In genomic region chr11:116078221-116078620, GRCm38 (mm10) we compare ENCODE assay signal across 8 mouse cellular contexts. TPM values are rescaled to one million over a fixed set of nuclear protein-coding genes. Genes with fewer than 3 reads are reported as not detected.
DNase-seq lines count a peak whose midpoint lies in the region; ATAC-seq and TF ChIP-seq lines count a peak whose summit lies in the region.

No protein-coding gene starts in this region.

- 0 out of 2 replicates have a peak, but pooled peaks cover 3% of the 10 kb centered on the region for H3K4me1 ChIP-seq in hindbrain, postnatal 0 days (ENCODE audit: insufficient read depth, low read length)
- peaks cover 3% of the 10 kb centered on the region; the same call in 1 of the 2 replicates for H3K4me1 ChIP-seq in lung, adult 2 months (ENCODE audit: control insufficient read depth, insufficient read depth, low read length)
- peaks cover 20% of the 10 kb centered on the region for H3K4me1 ChIP-seq in neural tube, embryonic 12.5 days

- no peak for TF ChIP-seq CTCF in hindbrain, postnatal 0 days (IDR thresholded peaks at IDR 0.05; ENCODE audit: low read depth)
- no peak for TF ChIP-seq CTCF in lung, adult 2 months (IDR thresholded peaks at IDR 0.05; ENCODE audit: insufficient read depth, low read length)

- H3K9ac ChIP-seq in hindbrain, postnatal 0 days (replicated peaks; ENCODE audit: low read length): no peak overlapping the region
- H3K9ac ChIP-seq in neural tube, embryonic 12.5 days: peak overlapping the region; percentile 57; the same call in 1 of the 2 replicates

- 11% methylated on average over 16 of the region's 16 CpGs for WGBS in hindbrain, postnatal 0 days
- WGBS in lung, adult 2 months: 13% methylated on average over 16 of the region's 16 CpGs
- WGBS in neural tube, embryonic 12.5 days: 6% methylated on average over 16 of the region's 16 CpGs

- peak overlapping the region; percentile 6; the same call in 1 of the 2 replicates for H3K4me3 ChIP-seq in hindbrain, postnatal 0 days (ENCODE audit: low read length)
- peak overlapping the region; percentile 49 for H3K4me3 ChIP-seq in lung, adult 2 months (replicated peaks; ENCODE audit: extremely low read depth, low read depth, low read length)
- H3K4me3 ChIP-seq in neural tube, embryonic 12.5 days: peak overlapping the region; percentile 26; the same call in 1 of the 2 replicates

- H3K36me3 ChIP-seq in hindbrain, postnatal 0 days (ENCODE audit: insufficient read depth, low read length): peaks cover 33% of the 10 kb centered on the region
- peaks cover 43% of the 10 kb centered on the region for H3K36me3 ChIP-seq in neural tube, embryonic 12.5 days

- H3K27ac ChIP-seq in hindbrain, postnatal 0 days: peak overlapping the region; percentile 22; the same call in 1 of the 2 replicates
- peak overlapping the region; percentile 50; the same call in 1 of the 2 replicates for H3K27ac ChIP-seq in neural tube, embryonic 12.5 days

- DNase-seq in CD4-positive helper T cell, adult 2 months (ENCODE audit: low read depth, low spot score): peak; percentile 89
- DNase-seq in ES-CJ7 (ENCODE audit: low read depth, low spot score): peak; percentile 60
- peak; percentile 38 for DNase-seq in hindbrain, postnatal 0 days (ENCODE audit: low spot score)
- peak; percentile 61 for DNase-seq in lung, adult 2 months
- DNase-seq in yolk sac, embryonic 10.5 days (ENCODE audit: low spot score): peak; percentile 79
- DNase-seq in urinary bladder, postnatal 10 days (ENCODE audit: low spot score): no peak

- no peaks in the 10 kb centered on the region for H3K27me3 ChIP-seq in hindbrain, postnatal 0 days (ENCODE audit: insufficient read depth, low read length)
- no peaks in the 10 kb centered on the region for H3K27me3 ChIP-seq in neural tube, embryonic 12.5 days (replicated peaks)

- 0 out of 2 replicates have a peak, but pooled peaks have one; percentile 0 for ATAC-seq in erythroid progenitor cell, adult 5-6 weeks (replicated peaks; ENCODE audit: low FRiP score, poor library complexity, severe bottlenecking)
- peak; percentile 62 for ATAC-seq in hindbrain, postnatal 0 days
- no peak for ATAC-seq in neural tube, embryonic 12.5 days (ENCODE audit: low FRiP score, low read depth)

- peak overlapping the region; percentile 49 for H3K4me2 ChIP-seq in hindbrain, postnatal 0 days (ENCODE audit: low read depth, low read length)
- H3K4me2 ChIP-seq in neural tube, embryonic 12.5 days (replicated peaks): peak overlapping the region; percentile 61

- H3K9me3 ChIP-seq in hindbrain, postnatal 0 days (ENCODE audit: low read length): no peaks in the 10 kb centered on the region
- no peaks in the 10 kb centered on the region for H3K9me3 ChIP-seq in neural tube, embryonic 12.5 days

- peak; percentile 20; the same call in 1 of the 2 replicates for TF ChIP-seq POLR2A in lung, adult 2 months (IDR thresholded peaks at IDR 0.05; ENCODE audit: borderline replicate concordance, extremely low read depth, low read depth, low read length)

RNA-seq across cellular contexts. Expression of gene Unc13d, which starts 0.5 kb away (rescaled TPM):
- total RNA-seq in erythroid progenitor cell, adult 5-6 weeks (2015; ENCODE audit: low replicate concordance): 2.5 and 6.5 TPM in 2 replicates
- total RNA-seq in erythroid progenitor cell, adult 5-6 weeks (2017; ENCODE audit: low replicate concordance): 1.9 and 2.1 TPM in 2 replicates
- total RNA-seq in hindbrain, postnatal 0 days (2014; rRNA removed): 0.65 and 1.3 TPM in 2 replicates
- 0.65 and 0.96 TPM in 2 replicates for polyA plus RNA-seq in hindbrain, postnatal 0 days (2015; fragmentation: Nextera tagmentation; extraction: Ambion mirVana)
- 51.6 and 56.4 TPM in 2 replicates for polyA plus RNA-seq in lung, adult 2 months (2012; rRNA removed)
- polyA plus RNA-seq in neural tube, embryonic 12.5 days (2016; fragmentation: Nextera tagmentation; extraction: Ambion mirVana): 1.3 and 1.7 TPM in 2 replicates

RNA-seq across cellular contexts. Expression of gene Wbp2, which starts 8.6 kb away (rescaled TPM):
- 114 and 127 TPM in 2 replicates for total RNA-seq in erythroid progenitor cell, adult 5-6 weeks (2015; ENCODE audit: low replicate concordance)
- 43.8 and 56.9 TPM in 2 replicates for total RNA-seq in erythroid progenitor cell, adult 5-6 weeks (2017; ENCODE audit: low replicate concordance)
- total RNA-seq in hindbrain, postnatal 0 days (2014; rRNA removed): 146 and 171 TPM in 2 replicates
- polyA plus RNA-seq in hindbrain, postnatal 0 days (2015; fragmentation: Nextera tagmentation; extraction: Ambion mirVana): 206 and 234 TPM in 2 replicates
- 257 and 267 TPM in 2 replicates for polyA plus RNA-seq in lung, adult 2 months (2012; rRNA removed)
- polyA plus RNA-seq in neural tube, embryonic 12.5 days (2016; fragmentation: Nextera tagmentation; extraction: Ambion mirVana): 97.0 and 110 TPM in 2 replicates

RNA-seq across cellular contexts. Expression of gene Unk, which starts 48.1 kb away (rescaled TPM):
- 12.2 and 15.1 TPM in 2 replicates for total RNA-seq in erythroid progenitor cell, adult 5-6 weeks (2015; ENCODE audit: low replicate concordance)
- total RNA-seq in erythroid progenitor cell, adult 5-6 weeks (2017; ENCODE audit: low replicate concordance): 24.3 and 29.4 TPM in 2 replicates
- total RNA-seq in hindbrain, postnatal 0 days (2014; rRNA removed): 47.1 and 50.2 TPM in 2 replicates
- polyA plus RNA-seq in hindbrain, postnatal 0 days (2015; fragmentation: Nextera tagmentation; extraction: Ambion mirVana): 22.8 and 24.5 TPM in 2 replicates
- 48.6 and 54.0 TPM in 2 replicates for polyA plus RNA-seq in lung, adult 2 months (2012; rRNA removed)
- 47.9 and 48.6 TPM in 2 replicates for polyA plus RNA-seq in neural tube, embryonic 12.5 days (2016; fragmentation: Nextera tagmentation; extraction: Ambion mirVana)

RNA-seq across cellular contexts. Expression of gene Trim47, which starts 48.8 kb away (rescaled TPM):
- 2.5 TPM in 1 of 2 replicates, not detected in the other for total RNA-seq in erythroid progenitor cell, adult 5-6 weeks (2015; ENCODE audit: low replicate concordance)
- 0.90 TPM in 1 of 2 replicates, not detected in the other for total RNA-seq in erythroid progenitor cell, adult 5-6 weeks (2017; ENCODE audit: low replicate concordance)
- total RNA-seq in hindbrain, postnatal 0 days (2014; rRNA removed): 14.2 and 17.0 TPM in 2 replicates
- 9.5 and 10.1 TPM in 2 replicates for polyA plus RNA-seq in hindbrain, postnatal 0 days (2015; fragmentation: Nextera tagmentation; extraction: Ambion mirVana)
- polyA plus RNA-seq in lung, adult 2 months (2012; rRNA removed): 44.6 and 55.5 TPM in 2 replicates
- 3.7 and 5.0 TPM in 2 replicates for polyA plus RNA-seq in neural tube, embryonic 12.5 days (2016; fragmentation: Nextera tagmentation; extraction: Ambion mirVana)

RNA-seq across cellular contexts. Expression of gene H3f3b, which starts 50.5 kb away (rescaled TPM):
- total RNA-seq in erythroid progenitor cell, adult 5-6 weeks (2015; ENCODE audit: low replicate concordance): 711 and 715 TPM in 2 replicates
- 555 and 685 TPM in 2 replicates for total RNA-seq in erythroid progenitor cell, adult 5-6 weeks (2017; ENCODE audit: low replicate concordance)
- total RNA-seq in hindbrain, postnatal 0 days (2014; rRNA removed): 603 and 627 TPM in 2 replicates
- 2,179 and 2,253 TPM in 2 replicates for polyA plus RNA-seq in hindbrain, postnatal 0 days (2015; fragmentation: Nextera tagmentation; extraction: Ambion mirVana)
- 223 and 243 TPM in 2 replicates for polyA plus RNA-seq in lung, adult 2 months (2012; rRNA removed)
- 2,060 and 2,115 TPM in 2 replicates for polyA plus RNA-seq in neural tube, embryonic 12.5 days (2016; fragmentation: Nextera tagmentation; extraction: Ambion mirVana)

Comparison
In these comparisons a context has a peak if more than half of its experiments do, and no peak if none do; other contexts are left out.
1. RNA of gene Unc13d, which starts 0.5 kb away (polyA plus RNA-seq): 51.6 to 56.4 TPM in lung, adult 2 months; 1.3 to 1.7 TPM in neural tube, embryonic 12.5 days and 0.65 to 0.96 TPM in hindbrain, postnatal 0 days; every median in the first group is over 10 times any median in the second.
2. Peak in every context shown above with its lines, with median percentiles within 50 percentile points of each other: H3K4me3 ChIP-seq.